Mouse (Mus musculus) hindbrain, embryonic 16.5 days (tissue): ENCODE results near the gene Slc16a13. TPM values are rescaled to one million over a fixed set of nuclear protein-coding genes. Genes with fewer than 3 reads are reported as not detected.
A peak's percentile ranks its signal among the peaks of the same experiment; 100 is the strongest.

Experiments used
- ATAC-seq: fragments of 200-750 bp; cut with Nextera tagmentation; 2 replicates; pipeline ENCODE4 v1.8.0; 2017; ENCODE audit warnings: moderate TSS enrichment, moderate library complexity
- H3K27ac ChIP-seq: fragments of 300-500 bp; sonication (generic); 2 replicates; pipeline ENCODE4 v1.5.1; 2014; ENCODE audit warnings: low read depth, mild to moderate bottlenecking, control low read depth, low read length, moderate library complexity
- H3K27me3 ChIP-seq: fragments of 300-500 bp; sonication (generic); replicated peaks from 2 replicates; pipeline ENCODE4 v1.6.1; 2014; ENCODE audit warnings: low read length; ENCODE audit not compliant: control insufficient read depth, insufficient read depth
- H3K36me3 ChIP-seq: fragments of 300-500 bp; sonication (generic); 2 replicates; pipeline ENCODE4 v1.6.1; 2014; ENCODE audit warnings: mild to moderate bottlenecking, low read length, moderate library complexity, mixed read lengths; ENCODE audit not compliant: control insufficient read depth, insufficient read depth
- H3K4me1 ChIP-seq: fragments of 300-500 bp; sonication (generic); 2 replicates; pipeline ENCODE4 v1.6.1; 2014; ENCODE audit warnings: low read depth, low read length; ENCODE audit not compliant: control insufficient read depth, insufficient read depth
- H3K4me2 ChIP-seq: fragments of 300-500 bp; sonication (generic); 2 replicates; pipeline ENCODE4 v1.6.1; 2014; ENCODE audit warnings: mild to moderate bottlenecking, low read length, control low read depth, moderate library complexity
- H3K4me3 ChIP-seq: fragments of 300-500 bp; sonication (generic); 2 replicates; pipeline ENCODE4 v1.5.1; 2014; ENCODE audit warnings: mild to moderate bottlenecking, low read length, control low read depth, moderate library complexity
- H3K9ac ChIP-seq: fragments of 300-500 bp; sonication (generic); 2 replicates; pipeline ENCODE4 v1.6.1; 2014; ENCODE audit warnings: low read depth, mild to moderate bottlenecking, control low read depth, low read length, moderate library complexity
- H3K9me3 ChIP-seq: fragments of 300-500 bp; sonication (generic); 2 replicates; pipeline ENCODE4 v1.6.1; 2014; ENCODE audit warnings: mild to moderate bottlenecking, low read length, moderate library complexity; ENCODE audit not compliant: control insufficient read depth
- WGBS: fragments of 180-500 bp; shearing (Covaris S2); extraction: QIAGEN DNeasy Blood & Tissue Kit; methylation state at CpG from one replicate; pipeline ENCODE4 v1.1.7; 2014; 5-methylcytosine and 5-hydroxymethylcytosine counted together
- polyA plus RNA-seq: library from polyadenylated mRNA; unstranded; fragments of >200 nt; fragmentation: Nextera tagmentation; extraction: Ambion mirVana; gene quantifications from 2 replicates; pipeline ENCODE4 v1.2.1, GENCODE M21; 2015

Gene Slc16a13
- polyA plus RNA-seq, 1 experiment from 2014 or later: 11.9 TPM

- Histone ChIP-seq H3K9ac (no peak overlapping the region), H3K4me1 (no peaks in the 10 kb centered on the region), H3K9me3 (no peaks in the 10 kb centered on the region), H3K4me3 (no peak overlapping the region), H3K36me3 (no peaks in the 10 kb centered on the region), H3K27me3 (peaks cover 5% of the 10 kb centered on the region), H3K4me2 (no peak overlapping the region), H3K27ac (no peak overlapping the region)
- WGBS: 45% methylated on average over 9 of the region's 9 CpGs
- no peak for ATAC-seq
These were observed 26.4 kb upstream of the Slc16a13 start for GRCm38 (mm10) chr11:70247136-70247845.

GRCm38 (mm10) chr11:70242591-70242990 lies 21.7 kb upstream of the Slc16a13 start:
- ATAC-seq: no peak
- H3K4me1 ChIP-seq: peaks cover 16% of the 10 kb centered on the region
- H3K4me3 ChIP-seq: no peak overlapping the region
- 77% methylated on average over 11 of the region's 11 CpGs for WGBS
- no peak overlapping the region for H3K4me2 ChIP-seq
- H3K27me3 ChIP-seq: no peaks in the 10 kb centered on the region; the same call in none of the 2 replicates
- H3K9ac ChIP-seq: no peak overlapping the region
- H3K36me3 ChIP-seq: no peaks in the 10 kb centered on the region
- H3K9me3 ChIP-seq: no peaks in the 10 kb centered on the region
- H3K27ac ChIP-seq: no peak overlapping the region

GRCm38 (mm10) chr11:70239541-70240279 lies 18.8 kb upstream of the Slc16a13 start, which contains the start of the genes Gm21988 and Rnasek:
Gene Gm21988 (minus strand): TSS chr11:70239830.
Gene Rnasek (minus strand): TSS chr11:70239842.
- Histone ChIP-seq H3K4me2 (peak within 1 kb of the TSS; percentile 96), H3K27me3 (no peaks in the 10 kb centered on the region), H3K9ac (peak within 1 kb of the TSS; percentile 95), H3K9me3 (no peaks in the 10 kb centered on the region), H3K27ac (peak within 1 kb of the TSS; percentile 88), H3K4me3 (peak within 1 kb of the TSS; percentile 93), H3K4me1 (peaks cover 25% of the 10 kb centered on the region), H3K36me3 (peaks cover 4% of the 10 kb centered on the region)
- under 1% methylated on average over 31 of the region's 35 CpGs for WGBS
- ATAC-seq: peak; percentile 53

- peaks cover 25% of the 10 kb centered on the region for H3K4me1 ChIP-seq
- H3K36me3 ChIP-seq: peaks cover 4% of the 10 kb centered on the region
- peak overlapping the region; percentile 96 for H3K4me2 ChIP-seq
- no peaks in the 10 kb centered on the region for H3K9me3 ChIP-seq
- H3K4me3 ChIP-seq: peak overlapping the region; percentile 93
- H3K27ac ChIP-seq: peak overlapping the region; percentile 95
- H3K27me3 ChIP-seq: no peaks in the 10 kb centered on the region
- no peak for ATAC-seq
- H3K9ac ChIP-seq: peak overlapping the region; percentile 95
- WGBS: 14% methylated on average over 23 of the region's 23 CpGs
These were observed 18.0 kb upstream of the Slc16a13 start for GRCm38 (mm10) chr11:70238591-70239440.

GRCm38 (mm10) chr11:70237457-70238167 lies 16.7 kb upstream of the Slc16a13 start, which contains the start of gene 0610010K14Rik:
Gene 0610010K14Rik (minus strand): TSS chr11:70237914.
- Histone ChIP-seq H3K4me3 (peak within 1 kb of the TSS; percentile 93), H3K4me1 (peaks cover 27% of the 10 kb centered on the region), H3K27me3 (no peaks in the 10 kb centered on the region), H3K27ac (peak within 1 kb of the TSS; percentile 95), H3K9ac (peak within 1 kb of the TSS; percentile 95), H3K4me2 (peak within 1 kb of the TSS; percentile 96), H3K9me3 (no peaks in the 10 kb centered on the region), H3K36me3 (peaks cover 4% of the 10 kb centered on the region)
- under 1% methylated on average over 64 of the region's 70 CpGs for WGBS
- peak; percentile 94 for ATAC-seq

GRCm38 (mm10) chr11:70236717-70237116 lies 15.9 kb upstream of the Slc16a13 start:
- H3K36me3 ChIP-seq: peaks cover 4% of the 10 kb centered on the region
- H3K4me3 ChIP-seq: peak overlapping the region; percentile 93
- no peaks in the 10 kb centered on the region for H3K27me3 ChIP-seq
- 23% methylated on average over 7 of the region's 7 CpGs for WGBS
- no peak for ATAC-seq
- peak overlapping the region; percentile 88 for H3K9ac ChIP-seq
- H3K9me3 ChIP-seq: no peaks in the 10 kb centered on the region
- H3K27ac ChIP-seq: peak overlapping the region; percentile 95
- H3K4me2 ChIP-seq: peak overlapping the region; percentile 60
- H3K4me1 ChIP-seq: peaks cover 27% of the 10 kb centered on the region

GRCm38 (mm10) chr11:70235254-70235900 lies 14.5 kb upstream of the Slc16a13 start:
- no peak for ATAC-seq
- H3K27ac ChIP-seq: no peak overlapping the region
- no peak overlapping the region for H3K4me2 ChIP-seq
- no peak overlapping the region for H3K9ac ChIP-seq
- H3K27me3 ChIP-seq: 0 out of 2 replicates have a peak, but pooled peaks cover 2% of the 10 kb centered on the region
- H3K4me1 ChIP-seq: peaks cover 24% of the 10 kb centered on the region
- 89% methylated on average over 12 of the region's 12 CpGs for WGBS
- no peak overlapping the region for H3K4me3 ChIP-seq
- no peaks in the 10 kb centered on the region for H3K9me3 ChIP-seq
- H3K36me3 ChIP-seq: peaks cover 4% of the 10 kb centered on the region

GRCm38 (mm10) chr11:70234497-70234896 lies 13.6 kb upstream of the Slc16a13 start:
- no peak overlapping the region for H3K4me3 ChIP-seq
- H3K4me1 ChIP-seq: peaks cover 23% of the 10 kb centered on the region
- no peak overlapping the region for H3K27ac ChIP-seq
- H3K9me3 ChIP-seq: no peaks in the 10 kb centered on the region
- peaks cover 6% of the 10 kb centered on the region; the same call in 1 of the 2 replicates for H3K27me3 ChIP-seq
- ATAC-seq: no peak
- no peak overlapping the region for H3K4me2 ChIP-seq
- no peak overlapping the region for H3K9ac ChIP-seq
- peaks cover 4% of the 10 kb centered on the region for H3K36me3 ChIP-seq
- 84% methylated on average over 8 of the region's 8 CpGs for WGBS
